Mouse (Mus musculus) heart, postnatal 0 days (tissue): ENCODE measurements around the gene Scg3. TPM values are rescaled to one million over a fixed set of nuclear protein-coding genes. Genes with fewer than 3 reads are reported as not detected.
A peak's percentile ranks its signal among the peaks of the same experiment; 100 is the strongest.

Source experiments
- ATAC-seq: fragments of 200-750 bp; cut with Nextera tagmentation; 2 replicates; pipeline ENCODE4 v1.8.0; 2017; ENCODE audit warnings: low read depth, moderate number of reproducible peaks, moderate library complexity; ENCODE audit not compliant: insufficient read depth
- DNase-seq: peaks from one replicate; pipeline ENCODE4 v3.0.0-alpha.2; 2016; ENCODE audit warnings: low spot score
- H3K27ac ChIP-seq: fragments of 300-500 bp; sonication (generic); 2 replicates; pipeline ENCODE4 v1.5.1; 2014; ENCODE audit warnings: low read depth, mild to moderate bottlenecking
- H3K27me3 ChIP-seq: fragments of 300-500 bp; sonication (generic); 2 replicates; pipeline ENCODE4 v1.6.1; 2014; ENCODE audit warnings: low read length, mixed read lengths; ENCODE audit not compliant: control insufficient read depth, insufficient read depth
- H3K36me3 ChIP-seq: fragments of 300-500 bp; sonication (generic); replicated peaks from 2 replicates; pipeline ENCODE4 v1.6.1; 2014; ENCODE audit warnings: low read length, mixed read lengths; ENCODE audit not compliant: control insufficient read depth, insufficient read depth
- H3K4me1 ChIP-seq: fragments of 300-500 bp; sonication (generic); 2 replicates; pipeline ENCODE4 v1.6.1; 2014; ENCODE audit warnings: antibody characterized with exemption; ENCODE audit not compliant: control insufficient read depth, insufficient read depth
- H3K4me2 ChIP-seq: fragments of 300-500 bp; sonication (generic); 2 replicates; pipeline ENCODE4 v1.6.1; 2014; ENCODE audit warnings: low read depth, mild to moderate bottlenecking, low read length, moderate library complexity
- H3K4me3 ChIP-seq: fragments of 300-500 bp; sonication (generic); 2 replicates; pipeline ENCODE4 v1.5.1; 2014; ENCODE audit warnings: low read depth, low read length
- H3K9ac ChIP-seq: fragments of 300-500 bp; sonication (generic); replicated peaks from 2 replicates; pipeline ENCODE4 v1.6.1; 2014; ENCODE audit warnings: low read depth, low read length, mixed read lengths
- H3K9me3 ChIP-seq: fragments of 300-500 bp; sonication (generic); replicated peaks from 2 replicates; pipeline ENCODE4 v1.6.1; 2016; ENCODE audit warnings: low read length; ENCODE audit not compliant: control insufficient read depth
- CTCF ChIP-seq: IDR thresholded peaks from 2 replicates; pipeline ENCODE4 v1.5.1; 2016; ENCODE audit warnings: antibody characterized with exemption, control low read depth, low read depth
- EP300 ChIP-seq: IDR thresholded peaks from 2 replicates; pipeline ENCODE4 v1.6.1; 2016; ENCODE audit warnings: antibody characterized with exemption, low read depth
- WGBS: fragments of 180-500 bp; shearing (Covaris S2); extraction: QIAGEN DNeasy Blood & Tissue Kit; methylation state at CpG from one replicate; pipeline ENCODE4 v1.1.7; 2014; 5-methylcytosine and 5-hydroxymethylcytosine counted together
- polyA plus RNA-seq: library from polyadenylated mRNA; unstranded; fragments of >200 nt; fragmentation: Nextera tagmentation; extraction: Ambion mirVana; gene quantifications from 2 replicates; pipeline ENCODE4 v1.2.1, GENCODE M21; 2015
- total RNA-seq: library from RNA; depleted of rRNA; stranded (reverse); fragments of >200 nt; gene quantifications from 2 replicates; pipeline ENCODE4 v1.2.3, GENCODE M21; 2014; ENCODE audit warnings: low replicate concordance

Gene Scg3
- total and polyA plus RNA-seq, 2 experiments from 2014 or later, result 0.36 TPM; not detected in 1

- no peaks in the 10 kb centered on the region for H3K4me1 ChIP-seq
- H3K9me3 ChIP-seq, result no peaks in the 10 kb centered on the region
- no peak overlapping the region for H3K27ac ChIP-seq
- DNase-seq, result no peak
- 67% methylated on average over 4 of the region's 4 CpGs for WGBS
- no peak for TF ChIP-seq CTCF
- no peak for ATAC-seq
- H3K4me2 ChIP-seq, result no peak overlapping the region
- no peak overlapping the region for H3K4me3 ChIP-seq
- H3K36me3 ChIP-seq, result 0 out of 2 replicates have a peak, but pooled peaks cover 6% of the 10 kb centered on the region
- no peaks in the 10 kb centered on the region for H3K27me3 ChIP-seq
- no peak overlapping the region for H3K9ac ChIP-seq
Measured at GRCm38 (mm10) chr9:75634226-75634625, 49.6 kb downstream of the Scg3 start.

GRCm38 (mm10) chr9:75633603-75634002 is 50.3 kb downstream of the Scg3 start:
- Histone ChIP-seq H3K36me3 (0 out of 2 replicates have a peak, but pooled peaks cover 6% of the 10 kb centered on the region), H3K4me2 (no peak overlapping the region), H3K4me1 (no peaks in the 10 kb centered on the region), H3K27me3 (no peaks in the 10 kb centered on the region), H3K9ac (no peak overlapping the region), H3K9me3 (no peaks in the 10 kb centered on the region), H3K4me3 (no peak overlapping the region), H3K27ac (no peak overlapping the region)
- TF ChIP-seq CTCF (no peak), EP300 (no peak)
- ATAC-seq (no peak), DNase-seq (no peak)
- whole genome bisulfite sequencing, result 86% methylated on average over 8 of the region's 8 CpGs

- ATAC-seq (no peak), DNase-seq (no peak)
- 48% methylated on average over 1 of the region's 1 CpGs for WGBS
- H3K36me3 ChIP-seq, result 0 out of 2 replicates have a peak, but pooled peaks cover 3% of the 10 kb centered on the region
- TF ChIP-seq EP300 (no peak), CTCF (peak; percentile 42)
- H3K9me3 ChIP-seq, result no peaks in the 10 kb centered on the region
- no peak overlapping the region for H3K9ac ChIP-seq
- no peak overlapping the region for H3K27ac ChIP-seq
- no peak overlapping the region for H3K4me3 ChIP-seq
- no peaks in the 10 kb centered on the region for H3K4me1 ChIP-seq
- no peaks in the 10 kb centered on the region for H3K27me3 ChIP-seq
- H3K4me2 ChIP-seq, result no peak overlapping the region
Measured at GRCm38 (mm10) chr9:75632902-75633301, 51.0 kb downstream of the Scg3 start.

- 61% methylated on average over 10 of the region's 10 CpGs for WGBS
- H3K27me3 ChIP-seq, result no peaks in the 10 kb centered on the region
Measured at GRCm38 (mm10) chr9:75632111-75632510, 51.7 kb downstream of the Scg3 start.

GRCm38 (mm10) chr9:75630823-75631454 is 52.9 kb downstream of the Scg3 start:
- H3K9ac ChIP-seq, result no peak overlapping the region
- no peak overlapping the region for H3K4me2 ChIP-seq
- ATAC-seq (0 out of 2 replicates have a peak, but pooled peaks have one; percentile 18), DNase-seq (no peak)
- no peaks in the 10 kb centered on the region for H3K36me3 ChIP-seq
- H3K27ac ChIP-seq, result peak overlapping the region; percentile 77
- TF ChIP-seq CTCF (no peak), EP300 (no peak)
- H3K27me3 ChIP-seq, result no peaks in the 10 kb centered on the region
- no peaks in the 10 kb centered on the region for H3K9me3 ChIP-seq
- 62% methylated on average over 8 of the region's 8 CpGs for whole genome bisulfite sequencing
- H3K4me1 ChIP-seq, result no peaks in the 10 kb centered on the region
- H3K4me3 ChIP-seq, result no peak overlapping the region

More at GRCm38 (mm10) chr9:75632111-75632510, 51.7 kb downstream of the Scg3 start:
- no peak overlapping the region for H3K4me3 ChIP-seq
- TF ChIP-seq EP300 (no peak), CTCF (no peak)
- no peak overlapping the region for H3K27ac ChIP-seq
- no peak for ATAC-seq
- no peak for DNase-seq
- H3K9ac ChIP-seq, result no peak overlapping the region
- H3K4me1 ChIP-seq, result no peaks in the 10 kb centered on the region
- no peaks in the 10 kb centered on the region for H3K36me3 ChIP-seq
- no peak overlapping the region for H3K4me2 ChIP-seq
- H3K9me3 ChIP-seq, result no peaks in the 10 kb centered on the region

- Histone ChIP-seq H3K4me2 (peak overlapping the region; percentile 92), H3K27me3 (no peaks in the 10 kb centered on the region), H3K36me3 (no peaks in the 10 kb centered on the region), H3K27ac (peak overlapping the region; percentile 74), H3K4me3 (peak overlapping the region; percentile 77), H3K9me3 (no peaks in the 10 kb centered on the region), H3K4me1 (no peaks in the 10 kb centered on the region), H3K9ac (peak overlapping the region; percentile 79)
- 1% methylated on average over 14 of the region's 14 CpGs for WGBS
- TF ChIP-seq CTCF (no peak), EP300 (no peak)
- no peak for DNase-seq
- ATAC-seq, result peak; percentile 2; the same call in 1 of the 2 replicates
Measured at GRCm38 (mm10) chr9:75626308-75626604, 57.6 kb downstream of the Scg3 start.
